Mouse (Mus musculus): Measurements from ENCODE around the gene Cldn2. TPM values are rescaled to one million over a fixed set of nuclear protein-coding genes. Genes with fewer than 3 reads are reported as not detected.

The Cldn2 gene
- polyA plus RNA-seq, 1 experiment from 2014 or later: 0.24 TPM

Other genes with a start within 250 kb of the Cldn2 start
- 1.2 and 1.3 TPM in 2 replicates for gene Rnf128, start 237.5 kb upstream of the Cldn2 start, polyA plus RNA-seq (2016; fragmentation: Nextera tagmentation; extraction: Ambion mirVana)
- 1.1 and 1.6 TPM in 2 replicates for gene Tbc1d8b, start 115.8 kb upstream of the Cldn2 start, polyA plus RNA-seq (2016; fragmentation: Nextera tagmentation; extraction: Ambion mirVana)
- 0.32 TPM in 1 of 2 replicates, not detected in the other for gene Gm15013, start 86.3 kb upstream of the Cldn2 start, polyA plus RNA-seq (2016; fragmentation: Nextera tagmentation; extraction: Ambion mirVana)
- 0.38 and 0.39 TPM in 2 replicates for gene Ripply1, start 18.5 kb upstream of the Cldn2 start, polyA plus RNA-seq (2016; fragmentation: Nextera tagmentation; extraction: Ambion mirVana)
- gene Morc4, start 70.8 kb downstream of the Cldn2 start, polyA plus RNA-seq (2016; fragmentation: Nextera tagmentation; extraction: Ambion mirVana): 7.6 TPM in 2 replicates
- gene Rbm41, start 197.8 kb downstream of the Cldn2 start, polyA plus RNA-seq (2016; fragmentation: Nextera tagmentation; extraction: Ambion mirVana): 9.0 and 9.6 TPM in 2 replicates

Measured in midbrain, embryonic 12.5 days (tissue).